Mouse (Mus musculus) limb, embryonic 12.5 days (tissue): Measurements from ENCODE around the gene Usp9x. TPM values are rescaled to one million over a fixed set of nuclear protein-coding genes. Genes with fewer than 3 reads are reported as not detected.

ENCODE experiments used
- ATAC-seq: fragments of 200-750 bp; cut with Nextera tagmentation; 2 replicates; pipeline ENCODE4 v1.8.0; 2017; ENCODE audit warnings: low read depth, moderate TSS enrichment; ENCODE audit not compliant: insufficient number of reproducible peaks, insufficient read depth, low FRiP score, low TSS enrichment
- H3K27ac ChIP-seq: fragments of 300-500 bp; sonication (generic); 2 replicates; pipeline ENCODE4 v1.5.1; 2016; ENCODE audit warnings: mild to moderate bottlenecking, moderate library complexity
- H3K27me3 ChIP-seq: fragments of 300-500 bp; sonication (generic); 2 replicates; pipeline ENCODE4 v1.6.1; 2016; ENCODE audit warnings: mild to moderate bottlenecking, moderate library complexity
- H3K36me3 ChIP-seq: fragments of 300-500 bp; sonication (generic); 2 replicates; pipeline ENCODE4 v1.6.1; 2016; ENCODE audit warnings: mild to moderate bottlenecking, moderate library complexity
- H3K4me1 ChIP-seq: fragments of 300-500 bp; sonication (generic); replicated peaks from 2 replicates; pipeline ENCODE4 v1.6.1; 2016
- H3K4me2 ChIP-seq: fragments of 300-500 bp; sonication (generic); 2 replicates; pipeline ENCODE4 v1.6.1; 2016; ENCODE audit warnings: mild to moderate bottlenecking, moderate library complexity
- H3K4me3 ChIP-seq: fragments of 300-500 bp; sonication (generic); replicated peaks from 2 replicates; pipeline ENCODE4 v1.5.1; 2016; ENCODE audit warnings: mild to moderate bottlenecking
- H3K9ac ChIP-seq: fragments of 300-500 bp; sonication (generic); replicated peaks from 2 replicates; pipeline ENCODE4 v1.6.1; 2016; ENCODE audit warnings: mild to moderate bottlenecking, moderate library complexity
- H3K9me3 ChIP-seq: fragments of 300-500 bp; sonication (generic); 2 replicates; pipeline ENCODE4 v1.6.1; 2016; ENCODE audit warnings: mild to moderate bottlenecking, moderate library complexity
- WGBS: fragments of 180-500 bp; shearing (Covaris S2); methylation state at CpG from one replicate; pipeline ENCODE4 v1.1.7; 2016; 5-methylcytosine and 5-hydroxymethylcytosine counted together
- polyA plus RNA-seq: library from polyadenylated mRNA; unstranded; fragments of >200 nt; fragmentation: Nextera tagmentation; extraction: Ambion mirVana; gene quantifications from 2 replicates; pipeline ENCODE4 v1.2.1, GENCODE M21; 2016

Gene Usp9x
- polyA plus RNA-seq, 1 experiment from 2014 or later = 47.4 TPM

DNA sequence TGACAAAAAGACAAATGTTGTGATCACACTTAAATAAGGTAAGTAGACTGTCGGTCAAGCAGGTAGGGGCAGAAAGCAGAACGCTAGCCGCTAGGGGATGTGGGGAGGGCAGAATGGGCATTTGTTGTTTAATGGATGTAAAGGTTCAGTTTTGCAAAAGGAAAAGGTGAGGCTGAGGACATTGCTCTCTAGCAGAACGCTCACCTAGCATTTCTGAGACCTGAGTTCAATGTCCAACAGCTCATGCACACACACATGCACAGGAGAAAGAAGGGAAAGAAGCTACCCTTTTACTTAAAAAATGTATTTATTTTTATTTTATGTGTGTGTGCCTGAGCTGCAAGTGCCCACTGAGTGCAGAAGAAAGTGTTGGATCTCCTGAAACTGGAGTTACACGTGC is 26.6 kb upstream of the Usp9x start:
- Histone ChIP-seq H3K36me3 (no peaks in the 10 kb centered on the region), H3K4me3 (no peak overlapping the region), H3K27me3 (peaks cover 19% of the 10 kb centered on the region), H3K27ac (no peak overlapping the region), H3K4me2 (no peak overlapping the region), H3K9ac (no peak overlapping the region), H3K9me3 (no peaks in the 10 kb centered on the region), H3K4me1 (peaks cover 3% of the 10 kb centered on the region; the same call in 1 of the 2 replicates)
- no peak for ATAC-seq
- WGBS = 90% methylated on average over 5 of the region's 5 CpGs

DNA sequence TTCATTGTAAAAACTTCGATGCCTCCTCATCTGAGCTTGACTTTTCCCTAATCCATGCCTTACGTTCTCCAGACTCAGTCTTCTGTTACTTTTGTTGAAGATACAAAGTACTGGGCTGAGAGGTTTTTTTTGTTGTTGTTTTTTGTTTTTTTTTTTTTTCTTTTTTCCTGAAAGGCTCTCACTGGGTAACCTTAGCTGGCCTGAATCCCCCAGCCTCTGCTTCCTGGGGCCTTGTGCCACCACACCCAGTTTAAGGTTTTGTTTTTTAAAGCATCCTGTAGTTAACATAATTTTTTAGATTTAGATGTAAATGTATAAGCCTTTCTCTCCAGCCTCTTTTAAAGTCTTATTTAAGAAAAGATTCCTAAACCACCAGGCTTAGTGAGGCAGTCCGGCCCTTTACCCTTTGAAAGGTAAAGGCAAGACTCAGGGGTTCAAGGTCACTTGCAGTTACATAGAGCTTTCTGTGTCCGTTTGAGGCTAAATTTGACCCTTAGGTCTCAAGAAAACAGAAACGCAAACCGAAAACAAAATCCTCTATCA is 24.3 kb upstream of the Usp9x start:
- no peak overlapping the region for H3K4me2 ChIP-seq
- H3K9ac ChIP-seq = no peak overlapping the region
- 55% methylated on average over 6 of the region's 6 CpGs for WGBS
- H3K9me3 ChIP-seq = no peaks in the 10 kb centered on the region
- H3K27ac ChIP-seq = no peak overlapping the region
- no peak overlapping the region for H3K4me3 ChIP-seq
- no peaks in the 10 kb centered on the region for H3K36me3 ChIP-seq
- no peak for ATAC-seq
- H3K4me1 ChIP-seq = peaks cover 3% of the 10 kb centered on the region; the same call in 1 of the 2 replicates
- H3K27me3 ChIP-seq = peaks cover 9% of the 10 kb centered on the region

GRCm38 (mm10) chrX:13047631-13048345 is 23.5 kb upstream of the Usp9x start:
- Histone ChIP-seq H3K27ac (no peak overlapping the region), H3K36me3 (no peaks in the 10 kb centered on the region), H3K9me3 (no peaks in the 10 kb centered on the region), H3K4me1 (peaks cover 3% of the 10 kb centered on the region; the same call in 1 of the 2 replicates), H3K4me3 (peak overlapping the region; percentile 19), H3K9ac (no peak overlapping the region), H3K27me3 (peaks cover 8% of the 10 kb centered on the region), H3K4me2 (peak overlapping the region; percentile 49)
- no peak for ATAC-seq
- 20% methylated on average over 14 of the region's 14 CpGs for WGBS

DNA sequence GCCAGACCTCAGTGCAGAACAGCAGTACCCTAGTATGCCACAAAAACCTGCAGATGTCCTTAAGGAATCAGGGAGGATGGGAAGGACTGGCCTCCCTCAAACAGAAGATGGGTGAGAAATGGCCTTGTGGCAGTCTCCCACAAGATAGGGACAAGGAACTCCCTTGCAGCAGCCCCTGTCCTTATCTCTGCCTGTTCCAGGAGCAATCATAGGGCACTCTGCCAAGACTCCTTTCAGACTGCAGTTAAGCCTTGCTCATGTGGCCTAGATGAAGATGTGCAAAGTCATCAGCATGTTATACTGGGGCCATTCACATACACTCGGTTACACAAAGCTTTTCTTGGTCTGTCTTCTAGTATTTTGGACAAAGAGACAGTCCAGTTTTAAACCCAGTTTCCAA is 16.7 kb upstream of the Usp9x start:
- Histone ChIP-seq H3K4me2 (no peak overlapping the region), H3K27me3 (peaks cover 17% of the 10 kb centered on the region; the same call in 1 of the 2 replicates), H3K9ac (no peak overlapping the region), H3K36me3 (no peaks in the 10 kb centered on the region), H3K4me1 (no peaks in the 10 kb centered on the region), H3K27ac (no peak overlapping the region), H3K4me3 (no peak overlapping the region), H3K9me3 (no peaks in the 10 kb centered on the region)
- WGBS = 74% methylated on average over 1 of the region's 1 CpGs
- ATAC-seq = no peak

GRCm38 (mm10) chrX:13061961-13062360 is 9.3 kb upstream of the Usp9x start:
- ATAC-seq = no peak
- 59% methylated on average over 3 of the region's 3 CpGs for WGBS
- H3K4me1 ChIP-seq = no peaks in the 10 kb centered on the region
- no peaks in the 10 kb centered on the region for H3K27me3 ChIP-seq
- no peaks in the 10 kb centered on the region for H3K36me3 ChIP-seq
- H3K9ac ChIP-seq = no peak overlapping the region
- H3K4me3 ChIP-seq = no peak overlapping the region
- no peaks in the 10 kb centered on the region for H3K9me3 ChIP-seq
- H3K27ac ChIP-seq = no peak overlapping the region
- no peak overlapping the region for H3K4me2 ChIP-seq

DNA sequence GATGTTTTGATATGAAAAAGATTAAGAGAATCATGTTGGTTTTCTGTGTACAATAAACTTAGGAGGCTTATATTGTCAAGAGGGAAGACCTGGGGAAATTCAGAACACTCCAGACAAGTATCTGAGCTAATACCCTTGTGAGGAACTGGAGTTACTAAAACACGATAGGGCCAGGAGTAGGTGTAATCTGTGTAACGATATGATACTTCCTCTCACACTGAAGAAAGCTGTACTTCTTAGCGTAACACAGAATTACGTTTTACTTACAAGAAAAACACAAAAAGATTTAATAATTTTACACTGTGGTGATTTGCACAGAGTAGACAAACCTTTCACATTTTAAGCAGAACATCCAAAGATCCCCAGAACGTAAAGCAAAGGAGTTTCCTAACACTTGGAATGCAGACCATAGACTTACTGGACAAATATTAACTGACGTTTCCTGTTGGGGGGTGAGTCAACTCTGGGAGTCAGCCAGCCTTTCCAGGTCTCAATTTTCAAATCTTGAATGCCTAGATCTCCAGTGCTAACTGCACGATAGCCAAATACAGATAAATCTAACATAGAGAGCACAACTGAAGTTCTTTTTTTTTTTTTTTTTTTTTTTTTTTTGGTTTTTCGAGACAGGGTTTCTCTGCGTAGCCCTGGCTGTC is 6.9 kb upstream of the Usp9x start:
- Histone ChIP-seq H3K4me1 (no peaks in the 10 kb centered on the region), H3K4me3 (no peak overlapping the region), H3K9ac (no peak overlapping the region), H3K4me2 (no peak overlapping the region), H3K36me3 (no peaks in the 10 kb centered on the region), H3K9me3 (no peaks in the 10 kb centered on the region), H3K27ac (no peak overlapping the region), H3K27me3 (no peaks in the 10 kb centered on the region)
- 84% methylated on average over 7 of the region's 9 CpGs for WGBS
- ATAC-seq = no peak

GRCm38 (mm10) chrX:13070206-13070572 is 1.1 kb upstream of the Usp9x start:
- Histone ChIP-seq H3K36me3 (no peaks in the 10 kb centered on the region), H3K9me3 (no peaks in the 10 kb centered on the region), H3K4me2 (peak overlapping the region; percentile 43), H3K27me3 (peaks cover 27% of the 10 kb centered on the region), H3K4me3 (peak overlapping the region; percentile 66), H3K27ac (peak overlapping the region; percentile 95), H3K4me1 (no peaks in the 10 kb centered on the region), H3K9ac (peak overlapping the region; percentile 23; the same call in 1 of the 2 replicates)
- no peak for ATAC-seq
- WGBS = 29% methylated on average over 8 of the region's 8 CpGs

- H3K36me3 ChIP-seq = no peaks in the 10 kb centered on the region
- ATAC-seq = peak; percentile 92
- no peaks in the 10 kb centered on the region for H3K9me3 ChIP-seq
- no peaks in the 10 kb centered on the region for H3K4me1 ChIP-seq
- peak overlapping the region; percentile 95 for H3K27ac ChIP-seq
- 11% methylated on average over 35 of the region's 35 CpGs for WGBS
- peak overlapping the region; percentile 43 for H3K4me2 ChIP-seq
- H3K4me3 ChIP-seq = peak overlapping the region; percentile 66
- H3K9ac ChIP-seq = peak overlapping the region; percentile 45
- peaks cover 27% of the 10 kb centered on the region for H3K27me3 ChIP-seq
These were observed 591 bp upstream of the Usp9x start for GRCm38 (mm10) chrX:13070573-13071240.

DNA sequence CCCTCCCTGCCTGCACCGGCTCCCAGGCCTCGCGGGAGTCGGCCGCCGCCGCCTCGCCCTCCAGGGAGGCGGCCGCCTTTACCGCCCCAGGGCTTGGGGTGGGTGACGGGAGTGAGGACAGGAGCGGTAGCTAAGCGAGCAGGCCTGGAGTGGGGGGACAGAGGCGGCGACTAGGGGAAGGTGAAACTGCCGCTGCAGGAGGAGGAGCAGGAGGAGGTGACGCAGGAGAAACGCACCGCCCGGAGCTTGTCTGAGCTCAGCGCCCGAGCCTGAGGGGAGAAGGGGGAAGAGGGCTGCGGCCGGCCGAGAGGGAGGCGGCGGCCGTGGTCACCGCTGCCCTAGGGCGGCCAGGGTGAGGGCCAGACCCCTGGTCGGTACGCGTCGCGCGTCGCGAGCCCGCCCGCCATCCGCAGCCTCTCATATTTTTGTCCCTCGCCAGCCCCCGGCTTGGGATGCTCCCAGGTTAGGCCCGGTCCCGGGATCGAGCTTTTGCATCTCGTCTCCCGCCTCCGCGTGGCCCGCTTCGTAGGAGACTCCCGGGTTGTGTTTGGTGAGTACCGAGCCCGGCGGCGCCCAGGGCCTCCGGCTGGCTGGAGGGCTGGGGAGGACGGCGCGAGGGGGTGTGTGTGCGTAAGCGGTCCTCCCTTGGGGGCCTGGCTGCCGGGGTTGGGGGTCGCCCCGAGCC is 620 bp downstream of the Usp9x start:
- no peaks in the 10 kb centered on the region for H3K4me1 ChIP-seq
- no peaks in the 10 kb centered on the region for H3K36me3 ChIP-seq
- peaks cover 27% of the 10 kb centered on the region for H3K27me3 ChIP-seq
- peak overlapping the region; percentile 95 for H3K27ac ChIP-seq
- H3K9me3 ChIP-seq = no peaks in the 10 kb centered on the region
- WGBS = 18% methylated on average over 58 of the region's 67 CpGs
- peak; percentile 35; the same call in 1 of the 2 replicates for ATAC-seq
- peak overlapping the region; percentile 54 for H3K4me2 ChIP-seq
- peak overlapping the region; percentile 66 for H3K4me3 ChIP-seq
- peak overlapping the region; percentile 85 for H3K9ac ChIP-seq

GRCm38 (mm10) chrX:13072461-13072982 is 1.2 kb downstream of the Usp9x start:
- Histone ChIP-seq H3K9ac (peak overlapping the region; percentile 85), H3K9me3 (no peaks in the 10 kb centered on the region), H3K4me1 (no peaks in the 10 kb centered on the region), H3K36me3 (no peaks in the 10 kb centered on the region), H3K4me2 (peak overlapping the region; percentile 54), H3K27ac (peak overlapping the region; percentile 95), H3K4me3 (peak overlapping the region; percentile 66), H3K27me3 (peaks cover 27% of the 10 kb centered on the region)
- ATAC-seq = no peak
- 19% methylated on average over 32 of the region's 73 CpGs for WGBS
